Mouse (Mus musculus): ENCODE data around the gene Slc9a9. TPM values are rescaled to one million over a fixed set of nuclear protein-coding genes. Genes with fewer than 3 reads are reported as not detected.

The Slc9a9 gene
- total RNA-seq, 2 experiments from 2014 or later: 2.9 to 3.0 TPM

GRCm38 (mm10) chr9:95229147-95229546 lies 559.4 kb downstream of the Slc9a9 start:
- ATAC-seq (replicated peaks; ENCODE audit: low FRiP score, low TSS enrichment, poor library complexity, severe bottlenecking): no peak

GRCm38 (mm10) chr9:95239900-95240299 lies 570.2 kb downstream of the Slc9a9 start:
- ATAC-seq (replicated peaks; ENCODE audit: low FRiP score, low TSS enrichment, poor library complexity, severe bottlenecking): no peak

GRCm38 (mm10) chr9:95242628-95243195 lies 573.0 kb downstream of the Slc9a9 start:
- ATAC-seq (replicated peaks; ENCODE audit: low FRiP score, low TSS enrichment, poor library complexity, severe bottlenecking): no peak

- ATAC-seq (replicated peaks; ENCODE audit: low FRiP score, low TSS enrichment, poor library complexity, severe bottlenecking): no peak
Measured at GRCm38 (mm10) chr9:95254162-95254561, 584.5 kb downstream of the Slc9a9 start.

GRCm38 (mm10) chr9:95255844-95256243 lies 586.1 kb downstream of the Slc9a9 start:
- ATAC-seq (replicated peaks; ENCODE audit: low FRiP score, low TSS enrichment, poor library complexity, severe bottlenecking): no peak

GRCm38 (mm10) chr9:95256680-95257316 lies 587.1 kb downstream of the Slc9a9 start:
- no peak for ATAC-seq (replicated peaks; ENCODE audit: low FRiP score, low TSS enrichment, poor library complexity, severe bottlenecking)

- no peak for ATAC-seq (replicated peaks; ENCODE audit: low FRiP score, low TSS enrichment, poor library complexity, severe bottlenecking)
Measured at GRCm38 (mm10) chr9:95262851-95263250, 593.1 kb downstream of the Slc9a9 start.

- ATAC-seq (replicated peaks; ENCODE audit: low FRiP score, low TSS enrichment, poor library complexity, severe bottlenecking): no peak
Measured at GRCm38 (mm10) chr9:95263867-95264509, 594.3 kb downstream of the Slc9a9 start.

- no peak for ATAC-seq (replicated peaks; ENCODE audit: low FRiP score, low TSS enrichment, poor library complexity, severe bottlenecking)
Measured at GRCm38 (mm10) chr9:95266179-95266578, 596.5 kb downstream of the Slc9a9 start.

- no peak for ATAC-seq (replicated peaks; ENCODE audit: low FRiP score, low TSS enrichment, poor library complexity, severe bottlenecking)
Measured at GRCm38 (mm10) chr9:95266924-95267323, 597.2 kb downstream of the Slc9a9 start.

- peak; percentile 97 for ATAC-seq (replicated peaks; ENCODE audit: low FRiP score, low TSS enrichment, poor library complexity, severe bottlenecking)
Measured at GRCm38 (mm10) chr9:95279590-95280344, 610.1 kb downstream of the Slc9a9 start.

Other genes with a start within 250 kb of the Slc9a9 start
- gene 1190002N15Rik, start 131.8 kb upstream of the Slc9a9 start, total RNA-seq (2014; fragmentation: Nextera tagmentation): 27.9 and 35.0 TPM in 2 replicates
- gene 1190002N15Rik, start 131.8 kb upstream of the Slc9a9 start, total RNA-seq (2017): 57.6 and 66.1 TPM in 2 replicates